Mouse (Mus musculus): ENCODE results near the gene Sh3rf1.

GRCm38 (mm10) chr8:61436586-61437304 lies 213.1 kb downstream of the Sh3rf1 start:
- no peak for TF ChIP-seq CTCF (conservative IDR thresholded peaks at IDR 0.05; ENCODE audit: low read length)
- no peak for TF ChIP-seq POU5F1 (IDR thresholded peaks at IDR 0.05; ENCODE audit: borderline replicate concordance, low read length)

Data from E14TG2a.4 (cell line).